Mouse (Mus musculus): Measurements from ENCODE around the gene Hsph1. TPM values are rescaled to one million over a fixed set of nuclear protein-coding genes. Genes with fewer than 3 reads are reported as not detected.

The Hsph1 gene
- polyA plus RNA-seq, 1 experiment from 2014 or later = 57.4 TPM

DNA sequence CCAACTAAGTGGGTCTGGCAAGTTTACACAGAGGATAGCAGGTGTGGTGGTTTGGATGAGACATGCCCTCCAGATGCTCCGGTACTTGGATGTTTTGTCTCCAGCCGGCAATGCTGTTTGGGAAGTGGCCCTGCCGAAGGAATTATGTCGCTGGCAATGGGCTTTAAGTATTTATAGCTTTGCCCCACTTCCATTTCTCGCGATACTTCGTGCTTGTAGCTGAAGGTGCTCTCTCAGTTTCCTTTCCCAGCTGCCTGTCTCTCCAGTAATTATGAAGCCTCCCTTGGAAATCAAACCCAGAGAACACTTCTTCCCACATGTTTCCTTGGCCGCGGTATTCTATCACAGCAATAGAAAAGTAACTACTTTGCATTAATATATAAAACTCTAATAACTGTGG, 19.5 kb upstream of the Hsph1 start:
- no peaks in the 10 kb centered on the region for H3K36me3 ChIP-seq (ENCODE audit: insufficient read depth)
- H3K27me3 ChIP-seq (ENCODE audit: insufficient read depth, low read length) = no peaks in the 10 kb centered on the region
- no peaks in the 10 kb centered on the region for H3K4me1 ChIP-seq (ENCODE audit: insufficient read depth)
- no peaks in the 10 kb centered on the region for H3K9me3 ChIP-seq (ENCODE audit: low read depth, low read length)
- ATAC-seq (ENCODE audit: insufficient read depth) = no peak
- H3K9ac ChIP-seq = no peak overlapping the region
- no peak for DNase-seq
- no peak overlapping the region for H3K4me3 ChIP-seq (ENCODE audit: low read depth, low read length)
- no peak for TF ChIP-seq CTCF (IDR thresholded peaks at IDR 0.05; ENCODE audit: low read depth)
- WGBS = 84% methylated on average over 9 of the region's 9 CpGs
- H3K4me2 ChIP-seq = no peak overlapping the region
- no peak overlapping the region for H3K27ac ChIP-seq (ENCODE audit: low read depth)

DNA sequence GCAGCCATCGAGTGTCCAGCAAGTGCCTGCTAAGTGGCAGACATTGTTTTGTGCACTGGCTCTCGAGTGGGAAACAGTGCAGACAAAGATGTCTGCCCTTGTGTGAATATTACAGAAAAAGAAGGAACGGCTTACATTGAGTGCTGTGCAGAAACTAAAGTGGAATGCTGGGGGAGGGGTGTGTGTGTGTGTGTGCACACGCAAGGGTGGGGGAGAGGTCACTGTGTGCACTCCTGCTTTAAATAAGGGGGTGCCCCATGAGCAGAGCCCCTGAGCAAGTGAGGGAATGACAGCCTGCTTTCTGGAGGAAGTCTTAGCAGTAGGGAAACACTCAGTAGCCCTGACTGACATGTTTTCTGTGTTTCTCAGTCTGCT, 14.0 kb upstream of the Hsph1 start:
- Histone ChIP-seq H3K4me1 (ENCODE audit: insufficient read depth) (no peaks in the 10 kb centered on the region), H3K9ac (no peak overlapping the region), H3K36me3 (ENCODE audit: insufficient read depth) (no peaks in the 10 kb centered on the region), H3K9me3 (ENCODE audit: low read depth, low read length) (no peaks in the 10 kb centered on the region), H3K4me3 (ENCODE audit: low read depth, low read length) (no peak overlapping the region), H3K27ac (ENCODE audit: low read depth) (no peak overlapping the region), H3K27me3 (ENCODE audit: insufficient read depth, low read length) (no peaks in the 10 kb centered on the region), H3K4me2 (no peak overlapping the region)
- ATAC-seq (ENCODE audit: insufficient read depth) (no peak), DNase-seq (no peak)
- 40% methylated on average over 4 of the region's 4 CpGs for WGBS
- no peak for TF ChIP-seq CTCF (IDR thresholded peaks at IDR 0.05; ENCODE audit: low read depth)

DNA sequence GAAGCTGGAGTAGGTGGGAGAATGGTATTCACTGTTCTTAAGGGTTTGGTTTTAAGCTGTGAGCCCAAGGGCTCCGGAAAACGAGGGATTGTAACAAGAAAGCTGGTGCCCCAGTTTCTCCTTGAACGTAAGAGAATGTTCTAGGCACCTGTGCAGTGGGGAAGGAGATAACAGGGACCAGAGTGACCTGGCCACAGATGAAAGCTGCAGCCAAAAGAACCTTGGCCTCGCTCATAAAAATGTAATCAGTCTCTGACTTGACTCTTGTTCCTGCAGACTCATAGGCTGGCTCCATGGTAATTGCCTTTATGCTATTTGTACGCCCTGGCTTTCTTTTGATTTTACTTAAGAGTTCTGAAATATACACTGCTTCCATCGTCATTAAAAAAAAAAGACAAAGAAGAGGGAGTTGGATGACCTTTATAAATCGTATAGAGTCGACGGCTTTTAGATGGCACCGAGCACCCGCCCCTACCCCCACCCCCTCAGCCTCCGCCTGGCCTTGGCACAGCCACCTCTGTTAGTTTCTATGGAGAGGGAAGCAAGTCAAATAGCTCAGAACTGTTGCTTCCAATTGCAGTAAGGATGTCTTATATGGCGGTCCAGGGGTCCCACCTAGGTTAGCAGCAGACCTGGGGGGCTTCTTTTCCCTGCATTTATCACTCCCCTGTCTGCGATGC, 13.5 kb upstream of the Hsph1 start:
- no peaks in the 10 kb centered on the region for H3K36me3 ChIP-seq (ENCODE audit: insufficient read depth)
- H3K4me2 ChIP-seq = no peak overlapping the region
- WGBS = 71% methylated on average over 14 of the region's 14 CpGs
- no peak overlapping the region for H3K27ac ChIP-seq (ENCODE audit: low read depth)
- ATAC-seq (ENCODE audit: insufficient read depth) = no peak
- H3K4me3 ChIP-seq (ENCODE audit: low read depth, low read length) = no peak overlapping the region
- no peak for TF ChIP-seq CTCF (IDR thresholded peaks at IDR 0.05; ENCODE audit: low read depth)
- DNase-seq = no peak
- no peaks in the 10 kb centered on the region for H3K9me3 ChIP-seq (ENCODE audit: low read depth, low read length)
- H3K9ac ChIP-seq = no peak overlapping the region
- no peaks in the 10 kb centered on the region for H3K27me3 ChIP-seq (ENCODE audit: insufficient read depth, low read length)
- no peaks in the 10 kb centered on the region for H3K4me1 ChIP-seq (ENCODE audit: insufficient read depth)

DNA sequence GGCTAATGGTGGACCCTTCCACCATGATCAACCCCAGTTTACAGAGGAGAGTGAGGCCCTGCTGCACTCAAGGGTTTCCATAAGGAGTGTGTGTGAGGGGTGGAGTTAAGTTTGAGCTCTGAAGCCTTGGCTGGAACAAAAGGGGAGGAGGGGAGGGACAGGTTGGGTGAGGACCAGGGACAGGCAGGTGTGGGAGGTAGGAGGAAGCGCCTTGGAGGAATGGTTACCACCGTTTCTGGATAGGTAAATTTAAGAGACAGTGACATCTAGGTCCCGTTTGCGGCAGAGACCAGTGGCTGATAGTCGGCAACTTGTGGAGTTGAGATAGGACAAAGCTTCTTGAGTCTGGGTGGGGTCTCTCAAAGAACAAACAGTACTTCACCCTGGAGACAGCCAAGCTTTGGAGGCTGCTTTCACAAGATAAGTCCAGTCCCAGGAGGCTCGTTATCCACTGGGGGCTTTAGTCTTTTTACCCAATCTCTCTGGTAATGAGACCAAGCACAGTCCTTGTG, 12.8 kb upstream of the Hsph1 start:
- ATAC-seq (ENCODE audit: insufficient read depth) = peak; percentile 56
- H3K4me1 ChIP-seq (ENCODE audit: insufficient read depth) = no peaks in the 10 kb centered on the region
- no peaks in the 10 kb centered on the region for H3K36me3 ChIP-seq (ENCODE audit: insufficient read depth)
- H3K9me3 ChIP-seq (ENCODE audit: low read depth, low read length) = no peaks in the 10 kb centered on the region
- DNase-seq = no peak
- no peak for TF ChIP-seq CTCF (IDR thresholded peaks at IDR 0.05; ENCODE audit: low read depth)
- peak overlapping the region; percentile 10; the same call in 1 of the 2 replicates for H3K27ac ChIP-seq (ENCODE audit: low read depth)
- no peak overlapping the region for H3K4me3 ChIP-seq (ENCODE audit: low read depth, low read length)
- WGBS = 42% methylated on average over 6 of the region's 6 CpGs
- no peak overlapping the region for H3K9ac ChIP-seq
- no peak overlapping the region for H3K4me2 ChIP-seq
- H3K27me3 ChIP-seq (ENCODE audit: insufficient read depth, low read length) = no peaks in the 10 kb centered on the region

DNA sequence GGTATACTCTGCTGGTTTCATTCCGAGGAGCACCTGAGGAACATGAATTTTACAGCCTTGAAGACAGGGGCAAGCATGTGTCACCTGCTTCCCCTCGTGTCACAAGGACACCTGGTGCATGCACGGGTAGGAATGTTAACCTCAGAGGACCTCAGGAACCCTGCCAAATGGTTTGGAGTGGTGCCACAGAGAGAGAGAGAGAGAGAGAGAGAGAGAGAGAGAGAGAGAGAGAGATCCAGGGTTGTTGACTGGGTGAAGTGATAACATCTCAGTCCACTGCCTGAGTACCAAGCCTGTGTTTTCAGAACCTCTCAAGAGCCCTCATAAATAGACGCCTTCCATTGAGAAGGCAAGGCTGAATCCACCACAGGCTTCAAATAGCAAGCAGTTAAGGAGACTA, 12.0 kb upstream of the Hsph1 start:
- H3K4me2 ChIP-seq = no peak overlapping the region
- H3K4me3 ChIP-seq (ENCODE audit: low read depth, low read length) = no peak overlapping the region
- no peak for ATAC-seq (ENCODE audit: insufficient read depth)
- DNase-seq = peak; percentile 22
- no peak for TF ChIP-seq CTCF (IDR thresholded peaks at IDR 0.05; ENCODE audit: low read depth)
- no peaks in the 10 kb centered on the region for H3K4me1 ChIP-seq (ENCODE audit: insufficient read depth)
- no peaks in the 10 kb centered on the region for H3K27me3 ChIP-seq (ENCODE audit: insufficient read depth, low read length)
- WGBS = 46% methylated on average over 4 of the region's 4 CpGs
- H3K9ac ChIP-seq = no peak overlapping the region
- H3K36me3 ChIP-seq (ENCODE audit: insufficient read depth) = no peaks in the 10 kb centered on the region
- no peak overlapping the region for H3K27ac ChIP-seq (ENCODE audit: low read depth)
- H3K9me3 ChIP-seq (ENCODE audit: low read depth, low read length) = no peaks in the 10 kb centered on the region

DNA sequence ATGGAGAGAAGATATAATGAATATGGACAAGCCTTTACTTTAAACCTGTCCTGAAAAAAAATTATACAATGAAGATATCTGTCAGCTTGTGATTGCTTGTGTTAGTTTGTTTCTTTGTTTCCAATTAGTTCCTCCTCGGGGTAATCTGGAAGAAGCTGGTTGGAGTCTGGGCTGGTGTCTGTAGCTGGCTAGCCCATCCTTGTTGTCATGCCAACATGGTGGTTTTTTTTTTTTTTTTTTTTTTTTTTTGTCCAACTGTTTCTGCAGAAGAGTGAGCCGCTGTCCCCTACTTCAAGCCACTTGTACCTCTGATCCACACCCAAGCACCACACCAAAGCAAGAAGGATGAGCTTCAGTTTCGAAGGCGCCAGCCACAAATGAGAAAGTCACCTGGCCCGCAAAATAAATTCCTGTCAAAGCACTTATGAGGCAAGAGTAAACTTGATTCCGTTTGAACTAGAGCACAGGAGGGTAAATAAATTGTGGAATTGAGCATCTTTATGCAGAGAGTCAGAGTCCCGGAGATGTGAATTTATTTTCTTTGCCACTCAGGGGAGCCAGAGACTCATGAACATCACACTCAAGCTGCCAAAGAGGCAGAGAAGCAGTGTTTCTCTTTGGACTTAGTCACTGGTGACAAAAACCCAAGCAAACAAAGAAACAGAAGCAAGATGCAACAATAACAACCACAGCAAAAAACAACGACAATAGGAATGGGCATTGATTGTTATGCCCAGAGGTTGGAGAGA, 11.4 kb upstream of the Hsph1 start:
- no peak for DNase-seq
- WGBS = 56% methylated on average over 8 of the region's 8 CpGs
- no peak for ATAC-seq (ENCODE audit: insufficient read depth)

DNA sequence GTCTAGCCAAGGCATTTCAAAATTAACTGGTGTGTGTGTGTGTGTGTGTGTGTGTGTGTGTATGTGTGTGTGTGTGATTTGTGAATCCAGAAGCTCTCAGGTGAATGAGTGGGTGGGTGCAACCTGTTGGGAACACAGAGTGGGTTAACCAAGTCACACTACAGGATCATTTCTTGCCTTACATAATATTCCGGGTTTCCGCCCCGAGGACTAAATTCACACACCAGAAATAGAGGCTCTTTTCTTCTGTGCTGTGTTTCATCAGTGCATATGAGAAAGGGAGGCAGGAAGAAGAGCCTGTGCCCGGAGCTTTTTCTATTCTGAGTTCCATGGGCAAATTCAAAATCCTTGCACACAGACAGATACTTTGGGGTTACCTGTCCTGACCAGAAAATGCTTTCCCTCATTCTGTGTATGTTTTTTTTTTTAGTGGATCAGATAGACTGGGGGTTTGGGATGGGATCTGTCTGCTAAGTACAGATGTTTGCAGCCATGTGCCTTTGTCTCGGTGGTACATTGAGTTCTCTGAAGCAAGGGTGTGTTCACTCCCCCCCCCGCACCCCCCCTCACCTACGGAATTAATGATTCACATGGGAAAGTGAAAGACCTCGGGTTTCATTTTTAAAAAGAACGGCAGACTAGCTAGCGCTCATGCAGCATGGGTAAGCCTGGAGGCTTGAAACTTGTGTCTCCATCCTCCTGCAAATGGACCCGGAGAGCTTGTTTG, 6.8 kb upstream of the Hsph1 start:
- H3K36me3 ChIP-seq (ENCODE audit: insufficient read depth) = no peaks in the 10 kb centered on the region
- DNase-seq = no peak
- no peak overlapping the region for H3K9ac ChIP-seq
- no peak overlapping the region for H3K4me2 ChIP-seq
- no peak for TF ChIP-seq CTCF (IDR thresholded peaks at IDR 0.05; ENCODE audit: low read depth)
- H3K4me1 ChIP-seq (ENCODE audit: insufficient read depth) = no peaks in the 10 kb centered on the region
- H3K27me3 ChIP-seq (ENCODE audit: insufficient read depth, low read length) = no peaks in the 10 kb centered on the region
- H3K4me3 ChIP-seq (ENCODE audit: low read depth, low read length) = no peak overlapping the region
- no peak overlapping the region for H3K27ac ChIP-seq (ENCODE audit: low read depth)
- no peak for ATAC-seq (ENCODE audit: insufficient read depth)
- 74% methylated on average over 11 of the region's 11 CpGs for WGBS
- no peaks in the 10 kb centered on the region for H3K9me3 ChIP-seq (ENCODE audit: low read depth, low read length)

More for the DNA sequence above, 11.4 kb upstream of the Hsph1 start:
- Histone ChIP-seq H3K4me2 (no peak overlapping the region), H3K36me3 (ENCODE audit: insufficient read depth) (no peaks in the 10 kb centered on the region), H3K9ac (no peak overlapping the region), H3K9me3 (ENCODE audit: low read depth, low read length) (no peaks in the 10 kb centered on the region), H3K27ac (ENCODE audit: low read depth) (no peak overlapping the region), H3K4me3 (ENCODE audit: low read depth, low read length) (no peak overlapping the region), H3K27me3 (ENCODE audit: insufficient read depth, low read length) (no peaks in the 10 kb centered on the region), H3K4me1 (ENCODE audit: insufficient read depth) (no peaks in the 10 kb centered on the region)
- TF ChIP-seq CTCF (IDR thresholded peaks at IDR 0.05; ENCODE audit: low read depth) = no peak
